Mouse (Mus musculus) large intestine, adult 2 months (tissue): ENCODE results near the gene Hnrnpm. TPM values are rescaled to one million over a fixed set of nuclear protein-coding genes. Genes with fewer than 3 reads are reported as not detected.
"Not testable (repeated sequence)": the region's sequence is repeated elsewhere in the genome, so short reads cannot be mapped to it uniquely, and the experiment has no call there.

Source experiments
- DNase-seq: peaks from one replicate; pipeline ENCODE4 v3.0.0-alpha.2; 2012; ENCODE audit warnings: low read depth, low spot score
- WGBS: fragments of 180-500 bp; shearing (Covaris S2); methylation state at CpG from one replicate; pipeline ENCODE4 v1.1.7; 2018; 5-methylcytosine and 5-hydroxymethylcytosine counted together
- polyA plus RNA-seq: library from polyadenylated mRNA; depleted of rRNA; stranded (reverse); fragments of >200 nt; gene quantifications from 2 replicates; pipeline ENCODE4 v1.2.3, GENCODE M21; 2012; rRNA removed

The Hnrnpm gene
- polyA plus RNA-seq = 49.2 and 52.1 TPM in 2 replicates

DNA sequence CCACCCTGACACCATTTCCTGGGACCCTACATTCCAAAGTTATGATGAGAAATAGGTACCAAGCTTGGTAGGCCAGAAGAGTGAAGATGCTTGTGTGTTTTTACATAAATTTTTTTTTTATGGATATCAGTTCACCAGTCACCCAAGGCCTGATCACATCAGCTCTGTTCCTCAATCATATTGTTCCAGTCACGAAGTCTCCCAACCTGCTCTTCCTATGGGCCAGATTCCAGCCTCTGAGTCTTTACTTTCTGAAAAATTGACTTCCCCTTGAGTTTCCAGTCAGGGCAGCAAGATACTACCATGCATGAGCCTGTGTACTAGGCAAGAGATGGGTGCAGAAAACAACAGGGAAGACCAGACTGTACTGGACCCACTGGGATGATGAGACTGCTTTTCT, at the start of gene Hnrnpm:
Hnrnpm (minus strand) TSS at position 101 of the 400 bp plus-strand sequence.
- no peak for DNase-seq
- 100% methylated on average over 1 of the region's 1 CpGs for WGBS

DNA sequence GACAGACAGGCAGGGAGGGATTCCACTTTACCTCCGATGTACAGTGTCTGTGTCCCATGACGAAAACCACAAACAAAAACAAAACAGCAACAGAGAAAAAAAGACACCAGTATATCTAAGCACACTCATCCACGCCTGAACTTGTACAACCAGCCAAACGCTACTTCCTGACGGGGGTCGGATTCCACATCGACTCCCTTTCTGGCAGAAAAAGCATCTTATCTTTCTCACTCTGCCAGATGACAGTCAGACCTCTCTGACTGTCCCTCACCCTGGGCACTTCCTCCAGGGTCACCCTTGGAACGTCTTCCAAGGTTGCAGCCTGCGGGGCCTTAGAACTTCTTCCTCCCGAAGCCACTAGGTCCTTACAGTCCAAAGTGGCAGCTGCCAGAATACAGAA, 46.9 kb upstream of the Hnrnpm start:
- WGBS = 74% methylated on average over 10 of the region's 10 CpGs
- not testable (repeated sequence) for DNase-seq

DNA sequence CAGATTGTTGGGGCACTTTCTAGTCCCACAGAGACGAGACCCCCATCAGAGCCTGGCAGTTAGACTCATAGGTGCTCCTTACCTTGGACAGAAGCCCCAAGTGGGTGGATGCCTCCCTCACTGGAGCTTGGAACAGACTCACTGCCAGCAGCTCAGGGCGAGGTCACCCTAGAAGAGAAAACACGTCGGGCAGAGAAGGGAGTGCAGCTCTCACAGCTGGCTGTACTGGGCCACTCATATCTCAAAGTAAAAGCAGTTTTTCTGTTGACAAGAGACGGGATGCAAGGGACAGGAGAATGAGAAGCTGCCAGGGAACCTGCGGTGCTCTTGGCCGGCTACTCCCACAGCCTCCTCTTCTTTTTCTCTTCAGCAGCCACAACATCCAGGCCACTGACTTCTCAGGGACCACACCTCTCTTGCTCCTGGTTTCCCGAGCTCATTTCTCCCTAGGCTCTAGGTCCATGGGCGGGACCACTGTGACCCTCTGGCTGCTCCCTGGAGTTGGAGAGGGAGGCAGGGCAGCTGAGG, 46.0 kb upstream of the Hnrnpm start:
- 35% methylated on average over 9 of the region's 9 CpGs for WGBS
- DNase-seq = not testable (repeated sequence)

DNA sequence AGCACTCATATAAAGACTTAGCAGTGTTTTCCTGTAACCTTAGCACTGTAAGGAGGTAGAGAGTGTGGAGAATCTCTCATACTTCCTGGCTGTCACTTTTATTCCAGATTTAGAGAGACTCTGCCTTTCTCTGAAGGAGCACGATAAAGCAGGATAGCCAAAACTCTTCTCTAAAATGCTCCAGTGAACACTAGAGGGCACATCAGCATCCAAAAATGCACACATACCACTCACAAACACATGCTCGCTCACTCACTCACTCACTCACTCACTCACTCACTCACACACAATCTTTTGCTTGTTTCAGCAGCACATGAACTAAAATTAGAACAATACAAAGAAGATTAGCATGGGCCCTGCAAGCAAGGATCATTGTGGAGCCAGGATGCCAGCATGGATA, 42.6 kb upstream of the Hnrnpm start:
- 43% methylated on average over 2 of the region's 2 CpGs for WGBS
- no peak for DNase-seq

DNA sequence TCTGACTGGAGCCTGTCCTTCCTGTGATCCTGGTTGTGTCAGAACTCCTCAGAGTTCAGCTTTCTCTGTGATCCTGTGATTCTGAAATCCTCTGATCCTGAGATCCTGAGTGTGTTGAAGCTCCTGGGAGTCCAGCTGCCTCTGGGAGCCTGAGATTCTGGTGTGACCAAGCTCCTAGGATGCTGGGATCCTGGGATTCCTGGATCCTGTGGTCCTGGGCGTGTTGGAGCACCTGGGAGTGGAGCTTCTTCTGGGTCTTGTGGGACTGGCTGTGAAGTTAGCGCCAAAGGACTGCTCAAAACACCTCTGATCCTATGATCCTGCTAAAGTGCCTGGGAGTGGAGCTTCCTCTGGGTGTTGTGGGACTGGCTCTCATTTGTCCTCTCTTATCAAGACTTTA, 41.7 kb upstream of the Hnrnpm start:
- 78% methylated on average over 2 of the region's 2 CpGs for WGBS
- DNase-seq = no peak

DNA sequence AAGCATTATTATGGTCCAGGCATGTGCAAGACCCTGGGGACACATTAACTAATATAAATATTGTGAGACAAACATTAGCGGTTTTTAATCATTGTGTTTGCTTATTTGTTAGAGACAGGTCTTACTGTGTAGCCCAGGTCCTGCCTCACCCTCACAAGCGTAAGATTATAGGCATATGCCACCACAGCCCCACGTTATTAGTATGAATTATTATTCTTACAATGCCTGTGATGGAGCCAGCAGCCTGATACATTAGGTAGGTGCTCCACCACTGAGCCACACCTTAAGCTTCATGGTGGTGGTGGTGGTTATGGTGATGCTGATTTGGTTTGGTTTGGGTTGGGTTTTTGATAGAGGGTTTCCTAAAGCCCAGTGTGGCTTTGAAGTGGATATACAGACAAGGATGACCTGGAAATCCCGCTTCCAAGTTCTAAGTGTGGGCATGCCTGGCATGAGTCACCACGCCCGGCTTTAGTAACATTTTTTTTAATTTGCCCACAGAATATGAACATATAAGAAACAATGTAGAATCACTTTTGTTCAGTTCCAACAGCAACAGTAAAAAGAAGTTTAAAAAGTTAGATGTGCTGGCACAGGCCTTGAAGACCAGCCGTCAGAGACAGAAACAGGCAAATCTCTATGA, 33.2 kb upstream of the Hnrnpm start:
- no peak for DNase-seq
- 92% methylated on average over 7 of the region's 7 CpGs for WGBS

DNA sequence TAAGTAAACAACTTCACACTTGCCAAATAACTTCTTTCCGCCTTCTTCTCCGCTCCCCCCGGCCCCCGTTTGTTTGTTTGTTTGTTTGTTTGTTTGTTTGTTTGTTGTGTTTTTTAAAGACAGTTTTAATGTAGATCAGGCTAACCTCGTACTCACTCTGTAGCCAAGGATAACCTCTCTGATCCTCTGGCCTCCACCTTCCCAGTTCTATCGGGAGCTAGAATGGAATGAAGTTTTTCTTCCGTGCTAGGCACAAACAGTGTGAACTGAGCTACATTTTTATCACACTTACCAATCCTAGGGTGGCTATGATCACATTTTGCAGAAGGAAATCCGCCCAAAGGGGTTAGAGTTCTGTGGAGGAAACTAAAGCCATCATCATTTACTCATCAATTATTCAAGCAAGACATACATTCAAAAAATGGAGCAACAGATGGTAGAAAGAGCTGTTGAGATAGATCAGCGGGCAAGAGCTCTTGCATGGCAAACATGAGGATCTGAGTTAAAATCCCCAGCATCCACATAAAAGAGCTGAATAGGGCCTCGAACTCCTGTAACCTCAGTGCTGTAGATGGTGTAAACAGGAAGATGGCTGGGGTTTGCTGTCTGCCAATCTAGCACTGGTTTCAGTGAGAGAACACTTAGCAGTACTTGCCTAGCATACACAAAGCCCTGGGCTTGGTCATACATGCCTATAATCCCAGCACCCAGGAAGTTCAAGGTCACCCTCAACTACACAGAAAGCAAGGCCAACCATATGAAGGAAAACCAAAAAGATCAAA, 32.5 kb upstream of the Hnrnpm start:
- DNase-seq = no peak
- 45% methylated on average over 10 of the region's 10 CpGs for WGBS

DNA sequence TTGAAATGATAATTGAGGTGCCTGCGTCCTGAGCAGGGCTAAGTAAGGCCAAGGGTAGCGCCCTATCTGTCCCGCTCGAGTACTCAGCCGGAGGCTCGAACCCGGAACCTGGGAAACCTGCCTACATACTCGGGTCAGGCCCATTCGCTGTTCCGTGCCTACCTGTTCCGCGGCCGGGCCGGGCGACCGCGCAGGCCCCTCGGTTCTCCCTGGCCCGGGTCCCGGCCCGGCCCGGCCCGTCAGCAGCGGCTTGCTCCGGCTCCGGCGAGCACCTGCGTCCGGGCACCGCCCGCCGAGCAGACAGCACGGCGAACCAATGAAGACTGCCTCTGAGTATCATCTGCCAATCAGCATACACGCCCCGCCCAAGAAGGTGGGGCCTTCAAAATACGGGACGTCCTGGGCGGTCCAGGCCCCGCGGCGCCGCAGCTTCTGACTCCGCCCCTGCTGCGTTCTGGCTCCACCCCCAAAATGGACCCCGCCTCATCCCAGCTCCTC, 31.8 kb upstream of the Hnrnpm start, which contains the start of gene March2:
March2 (minus strand) TSS at position 287 of the 498 bp plus-strand sequence.
- under 1% methylated on average over 46 of the region's 46 CpGs for WGBS
- peak; percentile 94 for DNase-seq

DNA sequence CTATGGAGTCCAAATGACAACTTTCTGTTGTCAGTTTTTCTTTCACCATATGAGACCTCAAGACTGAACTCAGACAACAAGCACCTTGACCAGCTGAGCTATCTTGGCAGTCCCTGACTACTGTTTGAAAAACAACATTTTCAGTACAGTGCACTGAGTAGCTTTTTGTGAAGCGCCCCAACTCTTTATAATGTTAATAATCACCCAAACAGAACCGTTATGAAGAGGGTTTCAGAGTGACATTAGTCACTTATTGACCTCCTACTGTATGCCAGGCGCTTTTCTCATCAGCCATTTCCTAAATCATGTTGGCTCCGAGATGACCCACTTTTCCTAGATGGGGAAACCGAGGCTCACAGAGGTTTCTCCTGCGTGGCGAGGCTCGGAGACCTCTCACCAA, 31.3 kb upstream of the Hnrnpm start:
- 3% methylated on average over 8 of the region's 8 CpGs for WGBS
- no peak for DNase-seq

DNA sequence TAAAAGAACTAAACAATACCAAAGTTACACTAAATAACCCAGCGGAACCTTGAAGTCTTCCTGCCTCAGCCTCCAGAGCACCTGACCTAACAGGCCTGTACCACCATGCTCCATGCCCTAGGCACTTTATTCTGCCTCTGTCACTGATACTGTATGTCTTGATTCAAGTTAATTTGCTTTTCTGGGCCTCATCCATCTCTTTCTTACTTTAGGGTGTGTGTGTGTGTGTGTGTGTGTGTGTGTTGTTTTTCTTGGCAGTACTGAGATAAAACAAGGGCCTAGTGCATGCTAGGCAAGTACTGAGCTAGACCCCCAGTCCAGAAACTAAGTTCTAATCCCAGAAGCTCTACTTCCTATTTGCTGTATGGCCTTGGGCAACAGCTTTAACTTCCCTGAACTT, 30.6 kb upstream of the Hnrnpm start:
- DNase-seq = no peak
- WGBS = 100% methylated on average over 1 of the region's 1 CpGs

DNA sequence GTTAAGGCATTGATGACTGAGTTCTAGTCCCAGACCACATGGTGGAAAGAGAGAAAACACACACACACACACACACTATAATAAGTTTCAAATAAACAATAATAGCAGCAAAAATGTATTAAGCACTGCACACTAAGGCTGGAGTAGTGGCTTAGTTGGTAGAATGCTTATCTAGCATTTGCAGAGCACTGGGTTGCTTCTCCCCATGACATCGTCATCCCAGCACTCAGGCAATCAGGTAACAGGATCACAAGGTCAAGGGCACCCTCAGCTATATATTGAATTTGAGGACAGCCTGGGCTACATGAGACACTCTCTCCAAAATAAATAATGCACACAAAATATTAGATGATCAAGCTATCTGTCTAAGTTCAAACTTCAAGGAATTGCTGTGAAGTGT, 28.1 kb upstream of the Hnrnpm start:
- no peak for DNase-seq
- WGBS = 96% methylated on average over 1 of the region's 1 CpGs

DNA sequence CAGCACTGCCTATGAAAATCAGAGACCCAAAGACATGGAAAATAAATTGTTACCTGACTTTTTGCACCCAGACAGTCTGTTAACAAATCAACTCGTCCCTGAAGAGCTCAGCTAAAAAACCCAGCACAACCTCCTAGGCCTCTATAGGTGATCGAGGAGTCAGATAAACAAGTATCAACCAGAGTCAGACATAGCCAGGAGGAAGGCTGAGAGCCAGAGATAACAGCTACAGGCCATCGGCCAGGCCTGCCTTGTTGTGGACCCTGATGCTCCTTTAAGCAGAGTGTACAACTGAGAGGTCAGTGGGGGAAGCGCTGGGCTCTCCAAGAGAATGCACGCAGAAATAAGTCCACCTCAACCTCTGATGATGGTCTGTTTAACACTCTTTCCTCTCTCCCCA, 26.6 kb upstream of the Hnrnpm start:
- DNase-seq = no peak
- WGBS = 77% methylated on average over 5 of the region's 5 CpGs

DNA sequence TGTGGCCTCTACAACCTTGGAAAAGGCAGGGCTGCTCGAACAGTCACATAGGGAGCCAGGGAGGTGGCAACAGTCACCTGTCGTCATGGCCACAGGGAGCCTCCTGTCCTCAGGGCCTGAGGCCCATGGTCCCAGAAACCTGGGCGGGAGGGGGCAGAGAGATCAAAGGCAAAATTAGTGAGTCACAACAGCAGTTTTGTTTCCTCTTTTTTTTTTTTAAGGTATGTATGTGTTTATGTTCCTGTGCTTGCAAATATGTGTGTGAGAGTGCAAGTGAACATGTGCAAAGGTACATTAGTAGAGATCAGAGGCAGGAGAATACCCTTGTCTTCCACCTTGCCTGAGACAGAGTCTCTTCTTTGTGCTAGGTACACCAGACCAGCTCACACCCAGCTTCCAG, 23.2 kb upstream of the Hnrnpm start:
- WGBS = 67% methylated on average over 3 of the region's 3 CpGs

DNA sequence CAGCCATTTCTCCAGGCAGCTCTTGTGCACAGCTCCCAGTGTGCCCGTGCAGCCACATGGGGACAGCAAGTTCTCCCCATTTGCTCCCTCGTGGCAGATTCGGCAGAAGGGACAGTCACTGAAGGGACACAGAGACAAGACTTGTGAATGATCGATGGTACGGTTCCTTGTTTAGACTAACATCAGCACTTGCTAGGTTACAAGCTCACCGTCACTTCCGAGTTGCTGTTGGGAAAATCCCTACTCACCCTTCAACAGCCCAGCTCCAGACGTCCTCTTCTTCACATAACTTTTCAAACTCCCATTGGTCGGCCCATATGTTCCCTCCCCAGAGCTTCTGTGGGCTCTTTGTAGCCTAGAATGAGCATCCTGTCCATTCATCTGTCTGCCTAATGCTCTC, 16.4 kb upstream of the Hnrnpm start:
- 92% methylated on average over 9 of the region's 9 CpGs for WGBS
- DNase-seq = no peak

More for the DNA sequence above, 23.2 kb upstream of the Hnrnpm start:
- DNase-seq = no peak

DNA sequence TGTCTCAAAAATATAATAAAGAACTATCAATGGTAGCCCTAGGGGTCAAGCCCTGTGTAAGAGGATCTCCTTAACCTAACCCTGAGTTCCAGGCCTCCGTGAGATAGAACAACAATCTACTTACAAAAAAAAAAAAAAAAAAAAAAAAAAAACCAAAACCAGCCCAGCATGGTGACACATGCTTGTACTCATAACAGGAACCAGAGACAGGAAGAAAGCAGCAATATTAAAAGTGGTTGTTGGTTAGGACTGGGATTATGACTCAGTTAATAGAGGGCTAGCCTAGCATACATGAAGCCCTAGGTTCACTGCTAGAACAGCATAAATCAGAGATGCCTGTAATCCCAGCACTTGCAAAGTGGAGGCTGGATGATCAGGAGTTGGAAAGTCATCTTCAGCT, 15.5 kb upstream of the Hnrnpm start:
- DNase-seq = no peak
- WGBS = 81% methylated on average over 1 of the region's 1 CpGs

DNA sequence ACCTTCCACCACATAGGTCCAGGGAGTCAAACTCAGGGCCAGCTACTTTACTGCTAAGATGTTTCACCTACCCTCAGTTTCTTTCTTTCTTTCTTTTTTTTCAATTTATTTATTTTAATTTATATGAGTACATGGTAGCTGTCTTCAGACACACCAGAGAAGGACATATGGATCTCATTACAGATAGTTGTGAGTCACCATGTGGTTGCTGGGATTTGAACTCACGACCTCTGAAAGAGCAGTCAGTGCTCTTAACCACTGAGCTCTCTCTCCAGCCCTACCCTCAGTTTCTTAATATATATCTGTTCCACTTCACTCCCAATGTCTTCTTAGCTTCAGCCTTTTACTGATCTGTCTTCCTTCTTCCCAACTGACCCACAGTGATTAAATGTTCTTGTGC, 8.8 kb upstream of the Hnrnpm start:
- 89% methylated on average over 1 of the region's 1 CpGs for WGBS
- DNase-seq = no peak

DNA sequence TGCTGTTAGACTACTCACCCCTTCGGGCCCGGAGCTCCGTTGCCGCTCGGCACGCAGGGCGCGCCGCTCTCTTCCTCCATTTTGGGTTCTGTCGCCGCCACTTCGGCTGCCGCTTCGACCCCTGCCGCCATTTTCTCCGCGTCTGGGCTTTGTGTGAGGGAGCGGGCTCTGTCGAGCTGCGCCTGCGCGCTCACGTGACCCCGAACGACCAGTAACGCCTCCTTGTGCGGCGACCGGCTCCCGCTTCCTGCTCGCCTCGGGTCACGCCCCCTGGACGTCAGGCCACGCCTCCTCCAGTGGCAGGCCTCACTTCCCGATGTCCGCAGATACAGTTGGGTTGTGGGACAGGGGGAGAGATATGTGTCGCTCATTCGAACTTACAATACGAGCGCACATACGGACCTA, 1.4 kb downstream of the Hnrnpm start:
- under 1% methylated on average over 42 of the region's 42 CpGs for WGBS
- DNase-seq = peak; percentile 82

DNA sequence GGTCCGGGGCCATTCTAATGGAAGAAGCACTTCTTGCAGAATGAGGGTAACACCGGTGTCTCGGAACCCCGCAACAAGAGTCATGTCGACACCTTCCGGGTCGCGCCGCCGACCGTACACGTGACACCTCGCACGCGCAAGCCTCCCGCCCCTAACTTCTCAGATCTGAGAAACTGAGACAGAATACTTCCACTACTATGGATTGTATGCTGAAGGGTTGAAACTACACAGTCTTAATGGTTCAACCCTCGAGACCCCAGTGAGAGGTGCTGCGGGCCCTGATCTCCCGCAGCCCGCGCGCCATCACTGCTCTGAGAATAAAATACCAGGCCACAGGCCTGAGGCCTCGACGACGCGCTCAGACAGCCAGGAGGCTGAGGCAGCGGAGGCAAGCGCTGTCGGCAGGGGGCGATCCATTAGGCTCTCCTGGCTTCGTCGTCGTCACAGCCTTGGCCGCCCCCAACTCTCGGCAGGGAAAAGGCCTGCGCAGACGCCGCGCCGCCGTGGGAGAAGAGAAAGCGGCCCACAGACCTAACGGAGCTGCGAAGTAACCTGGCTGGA, 1.9 kb downstream of the Hnrnpm start:
- no peak for DNase-seq
- WGBS = under 1% methylated on average over 44 of the region's 44 CpGs

DNA sequence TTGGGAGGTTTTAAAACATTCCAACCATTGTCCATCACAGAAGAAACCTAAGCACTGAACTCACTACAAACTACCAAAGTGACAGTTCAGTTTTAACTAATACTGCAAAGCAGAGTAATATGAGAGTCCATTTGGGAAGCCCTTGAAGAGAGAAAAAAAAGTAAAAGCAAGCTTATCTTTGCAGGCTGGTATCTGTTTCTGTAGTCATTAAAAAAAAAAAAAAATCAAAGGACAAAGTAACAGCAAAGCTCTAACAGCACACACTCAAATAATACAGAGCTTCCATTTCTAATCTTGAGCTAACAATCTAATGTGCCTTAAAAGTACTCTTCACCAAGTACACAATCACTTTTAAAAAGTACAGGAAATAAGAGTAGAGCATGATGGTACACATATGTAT, 4.9 kb downstream of the Hnrnpm start:
- DNase-seq = no peak

DNA sequence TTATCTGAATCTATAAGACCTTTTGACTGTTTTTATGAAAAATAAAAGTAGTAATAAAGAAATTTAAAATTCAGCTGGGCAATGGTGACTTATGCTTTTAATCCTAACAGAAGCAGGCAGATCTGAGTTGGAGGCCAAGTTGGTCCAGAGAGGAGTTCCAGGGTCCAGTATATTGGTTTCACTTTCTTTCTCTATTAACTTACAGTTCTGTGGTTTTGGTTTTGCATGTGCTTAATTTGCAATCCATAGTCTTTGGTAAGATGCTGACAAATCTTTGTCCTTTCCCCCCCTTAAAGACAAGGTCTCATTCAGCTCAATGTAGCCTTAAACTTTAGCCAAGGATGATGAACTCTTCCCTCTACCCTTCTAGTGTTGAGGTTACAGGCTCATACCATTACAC, 7.9 kb downstream of the Hnrnpm start:
- no peak for DNase-seq

DNA sequence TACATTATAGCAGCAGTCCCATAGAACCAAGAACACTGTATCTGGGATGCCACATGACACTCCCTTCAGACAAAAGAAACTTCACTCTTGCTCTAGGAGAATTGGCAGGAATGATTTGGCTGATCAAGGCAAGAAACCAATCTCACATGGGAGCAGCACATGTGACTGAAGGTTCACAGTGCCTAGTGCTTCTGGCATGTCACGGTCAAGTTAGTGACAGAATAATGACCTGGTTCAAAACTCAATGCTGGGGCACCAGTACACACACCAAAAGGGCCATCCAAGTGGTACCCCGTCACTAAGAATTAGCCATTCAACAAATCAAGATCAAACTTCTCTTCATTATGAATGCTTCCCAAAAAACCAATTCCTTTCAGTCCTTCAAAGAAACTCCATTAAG, 10.6 kb downstream of the Hnrnpm start:
- no peak for DNase-seq
- 79% methylated on average over 2 of the region's 2 CpGs for WGBS
